Mouse (Mus musculus) kidney, adult 8-10 months (tissue): Measurements from ENCODE around the gene Gm45837.
"Not testable (repeated sequence)": the region's sequence is repeated elsewhere in the genome, so short reads cannot be mapped to it uniquely, and the experiment has no call there.

ENCODE experiments used
- DNase-seq, 2 experiments: peaks; one replicate each; pipeline ENCODE4 v3.0.0; 2022

Gene Gm45837

DNA sequence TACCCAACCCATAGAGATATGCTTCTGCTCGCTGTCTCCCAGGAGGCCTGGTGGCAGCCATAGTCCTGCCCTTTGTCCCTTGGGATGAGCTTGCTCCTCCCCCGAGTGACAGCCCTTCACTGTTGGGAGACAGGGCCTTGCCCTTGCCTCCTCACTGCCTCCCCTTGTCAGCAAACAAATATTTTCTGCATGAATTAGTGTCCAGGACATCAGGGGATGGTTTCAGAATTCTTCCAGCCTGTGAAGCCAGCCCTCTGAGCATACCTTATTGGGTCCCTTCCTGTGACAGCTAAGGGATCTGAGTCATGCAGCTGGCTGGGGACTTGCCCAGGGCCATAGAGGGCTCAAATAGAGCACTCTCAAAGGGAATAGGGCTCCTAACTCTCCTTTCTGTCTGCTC, 98.5 kb downstream of the Gm45837 start:
- DNase-seq = no peak

DNA sequence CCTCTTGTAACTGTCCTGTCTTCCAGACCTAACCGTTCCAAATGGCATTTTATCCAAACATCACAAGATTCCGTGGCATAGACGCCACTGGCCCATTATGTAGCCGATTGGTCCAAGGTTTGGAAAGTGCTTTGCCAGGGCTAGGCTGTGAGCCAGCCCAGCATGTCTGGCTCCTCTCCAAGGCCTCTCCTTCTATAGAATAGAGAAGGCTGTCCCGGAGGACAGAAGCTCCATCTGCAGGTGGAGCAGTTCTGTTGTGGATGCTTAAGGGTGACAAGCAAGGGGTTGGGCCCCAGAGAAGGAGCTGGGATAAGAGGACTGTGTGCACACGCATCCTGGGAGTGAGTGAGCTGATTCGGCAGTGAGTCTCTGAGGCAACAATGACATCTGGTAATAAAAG, 103.0 kb downstream of the Gm45837 start:
- no peak for DNase-seq

DNA sequence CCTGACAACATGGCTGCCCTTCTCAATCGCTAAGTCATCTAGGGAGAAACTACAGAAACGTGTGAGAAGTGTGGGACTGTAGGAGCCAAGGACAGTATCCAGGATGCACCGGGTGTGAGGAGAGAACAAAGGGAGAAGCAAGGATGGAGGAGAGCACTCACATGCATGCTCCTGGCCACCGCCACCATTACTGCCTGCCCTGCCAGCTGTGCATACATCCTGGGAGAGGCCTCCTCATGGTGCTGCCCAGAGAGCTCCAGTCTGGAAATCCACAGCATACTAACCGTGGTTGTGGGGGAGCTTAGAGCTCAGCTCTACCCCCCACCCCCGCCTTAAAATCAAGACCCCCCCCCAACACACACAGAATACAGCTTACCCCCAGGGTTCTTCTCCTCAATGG, 104.1 kb downstream of the Gm45837 start:
- DNase-seq = no peak

DNA sequence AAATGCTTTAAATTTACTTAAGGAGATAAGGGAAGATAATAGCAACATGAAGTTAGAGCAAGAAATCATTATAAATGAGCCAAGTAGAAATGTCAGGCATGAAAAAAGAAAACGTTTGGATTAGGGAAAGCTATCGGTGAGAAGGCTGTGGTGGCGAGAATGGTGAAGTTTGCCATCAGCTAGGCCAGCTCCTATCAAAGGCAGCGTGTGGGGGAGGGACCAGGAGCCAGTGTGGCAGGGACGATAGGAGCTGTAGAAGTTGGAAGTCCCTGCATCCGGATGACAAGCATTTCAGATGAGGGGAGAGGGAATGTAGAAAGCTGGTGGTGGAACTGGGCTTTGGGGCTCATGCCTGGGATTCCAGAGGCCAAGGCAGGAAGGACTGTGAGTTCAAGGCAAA, 104.6 kb downstream of the Gm45837 start:
- no peak for DNase-seq

DNA sequence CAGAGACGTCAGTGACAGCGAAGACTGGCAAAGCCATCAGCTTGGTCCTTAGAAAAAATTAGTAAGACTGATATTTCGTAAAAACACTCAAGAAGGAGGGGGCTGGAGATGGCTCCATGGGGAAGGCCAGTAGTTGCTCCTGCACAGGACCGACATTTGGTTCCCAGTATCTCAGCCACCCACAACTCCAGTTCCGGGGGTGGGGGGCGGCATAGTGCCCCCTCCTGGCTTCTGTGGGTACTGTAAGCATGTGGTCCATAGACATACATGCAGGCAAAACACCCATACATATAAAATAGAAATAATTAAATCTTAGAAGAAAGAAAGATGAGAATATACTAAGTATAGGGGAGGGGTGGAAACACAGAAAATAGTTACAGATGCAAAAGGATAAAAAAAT, 105.8 kb downstream of the Gm45837 start:
- no peak for DNase-seq

DNA sequence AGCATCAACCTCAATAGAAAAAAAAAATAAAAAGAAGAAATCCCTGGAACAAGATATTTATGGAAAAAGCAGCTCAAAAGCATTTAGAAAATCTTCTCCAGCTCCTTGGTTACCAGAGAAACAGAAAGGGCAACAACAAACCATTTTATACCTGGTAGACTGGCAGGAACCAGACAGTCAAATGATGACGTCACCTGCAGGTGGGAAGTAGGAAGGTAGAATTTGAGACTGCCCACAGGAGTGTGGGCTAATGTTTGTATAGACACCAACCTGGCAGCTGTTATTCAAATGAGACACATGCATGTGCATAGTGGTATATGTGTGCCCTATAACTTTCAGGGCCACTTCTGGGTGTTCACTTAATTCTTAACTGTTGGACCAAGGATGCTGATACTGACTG, 111.0 kb downstream of the Gm45837 start:
- no peak for DNase-seq

DNA sequence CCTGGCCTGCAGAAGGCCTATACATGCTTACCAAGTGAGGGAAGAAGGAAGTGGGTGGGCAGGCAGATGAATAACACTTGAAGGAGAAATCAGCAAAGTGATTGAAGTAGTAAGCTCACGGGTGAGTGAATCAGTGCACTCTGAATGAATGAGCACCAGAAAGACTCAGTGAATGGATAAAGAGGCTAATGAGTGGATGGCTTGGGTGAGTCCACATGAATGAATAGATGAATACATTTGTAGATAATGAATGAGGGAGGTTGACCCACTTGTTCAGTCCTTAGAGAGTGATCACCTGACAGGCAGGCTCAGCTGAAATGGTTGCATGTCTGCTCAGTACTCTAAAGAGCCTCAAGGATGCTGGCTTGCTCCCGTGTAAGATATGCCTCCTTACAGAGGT, 112.5 kb downstream of the Gm45837 start:
- DNase-seq = no peak

DNA sequence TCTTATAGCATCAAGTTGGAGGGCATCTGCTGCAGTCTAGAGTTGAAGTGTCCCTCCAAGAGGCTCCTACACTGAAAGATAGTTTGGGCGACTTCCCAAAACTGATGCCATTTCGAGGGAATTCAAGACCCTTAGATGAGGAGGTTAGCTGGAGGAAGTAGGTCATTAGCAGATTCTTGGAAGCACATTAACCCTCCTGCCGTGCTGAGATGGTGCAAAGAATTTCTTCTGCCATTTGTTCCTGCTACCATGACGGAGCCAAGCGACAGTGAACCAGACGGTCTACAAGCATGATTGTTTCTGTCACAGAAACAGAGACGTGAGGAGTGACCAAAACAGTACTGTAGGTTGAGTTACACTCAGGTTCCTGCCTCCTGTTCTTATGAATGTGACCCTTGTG, 115.8 kb downstream of the Gm45837 start:
- no peak for DNase-seq

DNA sequence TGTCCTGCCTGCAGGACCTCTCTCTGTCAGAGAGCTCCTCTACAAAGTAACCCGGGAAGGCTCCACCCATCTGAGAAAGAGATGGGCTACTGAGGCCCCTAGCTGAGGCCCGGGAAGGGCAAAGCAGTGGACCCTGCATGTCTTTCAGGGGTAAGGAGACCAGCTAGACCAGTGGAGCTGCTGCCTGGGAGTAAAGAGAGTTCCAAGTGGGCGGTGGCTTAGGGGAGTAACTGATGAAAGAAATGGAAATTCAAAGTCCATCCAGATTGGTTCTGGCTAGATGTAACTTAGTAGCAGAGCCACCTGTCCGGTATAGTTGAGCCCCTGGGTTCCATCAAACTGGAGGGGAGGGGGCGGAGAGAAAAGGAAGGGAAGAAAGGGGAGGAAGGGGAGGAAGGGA, 123.7 kb downstream of the Gm45837 start:
- DNase-seq = no peak

DNA sequence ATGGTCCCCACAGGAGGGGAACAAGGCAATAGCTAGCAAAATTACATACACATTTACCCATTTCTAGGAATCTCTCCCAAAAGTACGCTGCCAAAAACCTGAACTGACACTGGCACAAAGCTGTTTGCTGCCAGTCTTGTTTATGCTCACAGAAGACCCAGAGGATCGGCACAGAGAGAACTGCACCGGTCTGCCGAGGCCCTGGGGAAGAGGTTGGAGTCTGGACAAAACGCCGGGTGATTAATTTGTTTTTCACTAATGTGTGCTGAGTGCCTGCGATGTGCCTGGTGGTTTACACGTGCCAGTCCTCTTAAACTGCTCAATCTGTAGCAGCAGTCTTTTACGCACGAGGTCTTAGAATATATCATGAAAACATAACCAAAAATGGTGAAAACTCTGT, 124.4 kb downstream of the Gm45837 start:
- no peak for DNase-seq

DNA sequence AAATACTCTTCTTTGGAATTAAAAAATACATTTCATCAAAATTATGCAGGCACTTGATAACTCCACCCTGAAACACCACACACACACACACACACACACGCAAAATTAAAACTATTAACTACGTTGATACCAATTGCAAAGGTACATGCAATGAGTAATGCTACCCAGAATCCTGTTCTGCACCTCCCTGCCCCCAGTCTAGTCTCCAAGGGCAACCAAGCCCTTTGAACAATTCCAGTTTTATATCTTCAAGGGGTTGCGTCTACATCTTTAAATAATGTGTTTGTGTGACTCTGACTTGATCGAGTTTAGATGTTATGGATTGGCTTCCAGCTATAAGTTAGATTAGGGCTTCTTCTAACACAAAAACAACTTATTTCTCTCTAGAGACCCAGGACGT, 124.8 kb downstream of the Gm45837 start:
- no peak for DNase-seq

DNA sequence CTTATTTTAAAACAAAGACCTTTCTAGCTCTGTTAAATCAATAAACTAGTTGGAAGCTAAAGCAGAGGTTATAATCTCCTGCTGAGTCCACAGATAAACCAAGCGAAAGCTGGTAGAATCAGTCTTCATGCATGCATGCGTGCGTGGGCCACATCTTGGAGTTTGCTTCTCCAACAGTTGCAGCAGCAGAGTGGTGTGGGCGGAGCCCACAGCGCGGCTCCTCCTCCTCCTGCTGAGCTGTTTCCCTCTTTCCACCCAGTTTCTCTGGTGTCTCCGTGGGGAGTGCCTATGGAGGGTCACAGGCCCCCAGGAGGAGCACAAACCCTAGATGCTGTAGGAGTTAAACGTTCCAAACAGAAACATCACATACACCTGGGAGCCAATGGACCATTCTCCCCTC, 126.9 kb downstream of the Gm45837 start:
- DNase-seq = no peak

DNA sequence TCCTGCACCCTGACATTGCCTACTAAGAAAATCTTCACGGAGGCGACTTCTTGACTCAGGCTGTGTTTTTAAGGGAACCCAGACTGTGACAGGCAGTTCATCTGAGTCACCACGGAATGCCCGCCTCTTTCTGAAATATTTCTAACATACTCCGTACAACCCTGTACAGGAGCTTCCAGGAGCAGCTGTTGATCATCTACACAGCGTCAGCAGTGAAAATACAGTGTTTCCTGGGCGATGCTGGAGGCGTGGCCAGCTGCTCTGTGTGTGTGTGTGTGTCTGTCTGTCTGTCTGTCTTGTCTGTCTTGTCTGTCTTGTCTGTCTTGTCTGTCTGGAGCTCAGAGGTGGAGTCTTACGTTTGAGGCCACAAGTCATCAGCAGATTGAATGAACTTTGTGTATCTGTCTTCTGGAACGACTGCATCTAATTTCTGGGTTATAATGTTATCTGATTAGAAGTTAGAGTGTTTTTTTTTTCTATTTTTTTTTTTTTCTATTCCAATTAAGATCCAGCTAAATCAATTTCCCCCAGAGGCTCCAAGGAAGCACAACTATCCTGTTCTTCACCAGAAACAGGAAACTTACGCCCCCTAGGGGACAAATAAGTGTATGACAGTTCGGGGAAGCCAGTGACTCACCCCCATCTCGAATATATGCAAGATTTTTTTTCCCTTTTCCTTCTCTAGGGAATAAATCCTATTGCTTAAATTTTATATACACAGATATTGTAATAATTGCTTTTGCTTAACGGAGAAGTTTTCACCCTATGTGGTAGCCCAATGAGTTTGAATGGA, 127.7 kb downstream of the Gm45837 start:
- DNase-seq = peak in 1 of 2 experiments; percentile 16

DNA sequence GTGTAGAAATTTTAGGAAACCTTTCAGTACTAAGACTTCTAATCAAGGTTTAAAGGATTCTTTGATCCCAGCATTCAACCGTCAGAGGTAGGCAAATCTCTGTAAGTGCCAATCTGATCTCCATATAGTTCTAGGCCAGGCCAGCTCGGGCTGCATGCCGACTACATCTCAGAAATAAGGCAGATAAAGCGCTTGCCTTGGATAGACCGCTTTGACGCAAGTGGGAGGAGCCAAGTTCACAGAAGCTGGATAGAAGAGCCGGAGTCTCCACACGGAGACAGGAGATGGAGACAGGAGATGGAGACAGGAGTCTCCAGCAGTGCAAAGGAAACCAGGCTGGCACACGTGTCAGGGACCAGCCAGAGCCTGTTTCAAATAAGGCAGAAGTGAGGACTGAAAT, 129.1 kb downstream of the Gm45837 start:
- DNase-seq = no peak

DNA sequence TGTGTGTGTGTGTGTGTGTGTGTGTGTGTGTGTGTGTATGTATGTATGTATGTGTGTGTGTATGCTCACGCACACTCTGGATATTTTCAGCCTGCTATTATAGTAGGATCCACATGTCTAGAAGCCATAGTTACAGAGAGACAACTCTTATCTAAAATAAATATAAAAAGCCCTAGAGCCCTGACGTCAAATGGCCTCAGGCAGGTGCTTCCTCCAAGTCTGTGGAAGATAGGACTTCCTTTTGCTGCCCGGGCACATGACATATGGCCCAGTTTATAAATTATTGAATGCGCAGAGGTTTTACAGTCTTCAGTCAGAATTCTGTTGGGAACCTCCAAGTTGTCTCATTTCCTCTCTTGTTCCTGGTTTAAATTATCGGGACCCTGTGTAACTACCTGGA, 130.0 kb downstream of the Gm45837 start:
- DNase-seq = no peak

DNA sequence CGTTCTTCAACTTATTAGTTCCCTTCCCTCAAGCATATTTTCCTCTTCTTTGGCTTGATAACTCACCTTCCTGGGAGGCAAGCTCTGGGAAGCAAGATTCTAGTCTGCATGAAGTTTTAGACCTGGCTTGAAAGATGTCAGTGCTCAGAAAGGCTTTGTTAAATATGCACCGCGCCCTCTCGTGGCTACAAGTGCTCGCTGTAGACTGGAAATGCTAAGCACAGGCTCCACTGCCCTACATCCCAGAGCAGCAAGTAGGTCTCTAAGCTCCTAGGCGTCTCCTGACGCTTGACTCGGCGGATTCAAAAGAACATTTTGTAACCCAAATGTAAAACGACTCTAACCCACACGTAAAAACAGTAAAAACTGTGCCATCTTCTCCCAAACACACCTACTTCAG, 130.4 kb downstream of the Gm45837 start:
- peak; percentile 52 to 77 for DNase-seq

DNA sequence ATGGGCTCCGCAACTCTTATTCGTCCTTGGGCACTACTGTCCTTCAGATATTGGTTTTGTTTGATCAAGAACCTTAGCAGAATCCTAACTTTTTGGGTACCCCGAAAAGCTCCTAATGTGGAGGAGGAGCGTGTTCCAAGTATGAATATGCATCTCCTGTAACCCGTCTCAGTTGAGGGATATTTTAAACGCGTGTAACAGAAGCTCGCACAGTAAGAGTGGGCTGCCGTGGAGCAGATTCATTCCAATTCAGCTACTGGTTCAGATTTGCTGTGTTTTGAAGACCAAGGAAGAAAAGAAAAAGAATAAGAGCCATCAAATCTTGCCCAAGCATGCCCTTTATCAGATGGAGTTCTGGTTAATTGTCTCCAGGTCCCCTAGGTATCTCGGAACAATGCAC, 131.0 kb downstream of the Gm45837 start:
- DNase-seq = no peak

DNA sequence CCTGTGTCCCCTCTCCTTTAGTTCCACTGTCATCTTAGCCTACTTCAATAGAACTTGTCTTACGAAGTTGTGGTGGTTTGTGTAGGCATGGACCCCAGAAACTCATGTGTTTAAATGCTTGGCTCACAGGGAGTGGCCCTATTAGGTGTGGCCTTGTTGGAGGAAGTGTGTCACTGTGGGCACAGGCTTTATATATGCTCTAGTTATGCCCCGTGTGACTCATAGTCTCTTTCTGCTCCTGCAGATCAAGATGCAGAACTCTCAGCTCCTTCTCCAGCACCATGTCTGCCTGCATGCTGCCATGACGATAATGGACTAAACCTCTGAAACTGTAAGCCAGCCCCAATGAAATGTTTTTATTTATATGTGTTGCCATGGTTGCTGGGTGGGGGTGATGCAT, 137.0 kb downstream of the Gm45837 start:
- DNase-seq = no peak

DNA sequence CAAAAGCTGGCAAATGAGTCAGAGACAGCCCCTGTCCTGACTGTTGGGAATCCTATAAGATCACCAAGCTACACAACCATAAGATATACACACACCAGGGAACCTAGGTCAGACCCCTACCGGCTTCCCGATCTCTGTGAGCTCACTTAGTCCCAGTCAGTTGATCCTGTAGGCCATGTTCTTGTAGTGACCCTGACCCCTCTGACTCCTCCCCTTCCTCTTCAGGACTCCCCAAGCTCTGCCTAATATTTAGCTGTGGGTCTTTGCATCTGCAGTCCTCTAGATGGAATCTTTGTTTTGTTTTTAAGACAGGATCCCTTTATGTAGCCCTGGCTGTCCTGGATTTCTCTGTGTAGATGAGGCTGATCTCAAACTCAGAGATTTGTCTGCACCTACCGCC, 138.6 kb downstream of the Gm45837 start:
- DNase-seq = no peak

DNA sequence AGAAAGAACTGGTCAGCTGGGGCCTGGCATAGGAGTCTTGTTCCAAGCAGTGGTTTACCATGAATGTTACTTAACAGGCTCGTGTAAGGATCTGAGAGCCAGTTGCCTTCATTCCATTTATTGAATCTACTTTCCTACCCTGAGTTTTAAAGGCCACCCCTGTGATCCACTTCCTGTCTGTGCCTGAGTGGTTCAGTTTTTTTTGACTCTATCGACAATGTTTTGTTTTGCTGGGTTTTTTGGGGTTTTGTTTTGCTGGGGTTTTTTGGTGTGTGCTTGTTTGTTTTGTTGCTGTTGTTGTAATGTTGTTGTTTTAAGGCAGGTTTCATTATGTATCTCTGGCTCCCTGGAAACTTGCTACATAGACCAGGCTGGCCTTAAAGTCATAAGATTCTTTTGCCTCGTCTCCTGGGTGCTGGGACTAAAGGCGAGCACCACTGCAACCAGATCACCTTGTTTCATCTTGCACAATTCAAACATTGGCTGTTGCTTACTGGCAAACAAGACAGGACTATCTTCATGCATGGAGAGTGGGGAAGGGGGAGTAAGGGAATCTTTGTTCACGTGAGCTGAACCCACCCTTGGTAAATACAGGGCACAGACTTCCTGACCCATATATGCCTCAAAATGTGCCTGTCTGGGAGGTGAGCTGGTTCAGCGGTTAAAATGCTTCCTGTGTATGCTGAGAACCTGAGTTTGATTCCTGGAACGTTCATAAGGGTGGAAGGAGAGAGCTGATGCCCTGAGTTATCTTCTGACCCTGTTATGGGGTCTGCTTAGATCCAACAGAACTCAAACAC, 140.2 kb downstream of the Gm45837 start:
- no peak for DNase-seq

DNA sequence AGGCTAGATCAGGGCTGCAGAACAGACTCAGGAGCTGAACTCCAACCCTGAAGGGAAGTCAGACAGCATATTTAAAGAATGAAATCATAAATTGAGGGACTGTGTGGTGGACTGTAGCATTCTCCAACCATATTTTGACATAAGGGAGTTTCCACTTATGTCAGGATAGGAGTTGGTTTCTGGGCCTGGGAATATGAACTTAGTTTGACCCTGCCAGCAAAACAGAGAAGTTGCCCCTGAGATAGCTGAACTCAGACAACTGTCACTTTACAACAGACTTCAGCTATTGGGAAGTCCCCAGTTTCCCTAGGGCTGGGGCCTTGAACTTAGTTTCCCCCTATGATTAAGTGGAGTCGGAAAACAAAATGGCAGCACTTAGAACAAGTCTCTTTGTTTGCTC, 140.8 kb downstream of the Gm45837 start:
- DNase-seq = no peak

DNA sequence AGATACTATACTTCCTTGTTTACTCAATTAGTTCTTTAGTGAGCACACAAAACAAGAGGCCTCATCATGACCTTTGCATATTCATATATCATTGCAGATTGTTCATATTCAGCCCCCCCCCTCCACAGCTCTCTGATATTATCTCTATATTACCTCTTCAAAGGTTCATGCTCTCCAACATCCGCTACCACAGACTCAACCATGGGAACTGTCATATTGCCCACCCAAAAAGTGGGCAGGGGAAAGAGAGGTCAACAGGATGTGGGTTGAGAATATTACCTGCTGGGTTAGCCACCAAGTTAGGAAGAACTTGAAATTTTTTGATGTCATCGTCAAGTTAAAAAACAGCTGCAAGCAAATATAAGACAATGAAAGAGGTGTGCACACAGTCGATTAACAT, 144.8 kb downstream of the Gm45837 start:
- not testable (repeated sequence) for DNase-seq

DNA sequence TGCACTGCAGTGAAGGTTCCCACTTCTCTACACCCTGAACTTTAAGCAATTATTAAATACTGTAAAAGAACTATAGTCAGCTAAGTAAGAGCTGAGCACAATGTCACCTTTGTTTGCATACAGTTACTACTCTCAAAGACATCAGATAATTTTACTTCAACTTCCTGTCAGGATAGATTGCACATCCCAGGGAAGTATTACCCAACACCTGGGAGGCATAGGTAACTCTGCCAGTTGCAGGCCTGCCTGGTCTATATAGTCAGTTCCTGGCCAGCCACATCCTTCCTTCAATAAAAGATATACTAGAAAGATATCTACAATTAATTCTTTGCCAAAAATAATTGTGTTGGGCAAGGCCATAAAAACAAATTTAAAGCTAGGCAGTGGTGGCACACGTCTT, 146.7 kb downstream of the Gm45837 start:
- no peak for DNase-seq

DNA sequence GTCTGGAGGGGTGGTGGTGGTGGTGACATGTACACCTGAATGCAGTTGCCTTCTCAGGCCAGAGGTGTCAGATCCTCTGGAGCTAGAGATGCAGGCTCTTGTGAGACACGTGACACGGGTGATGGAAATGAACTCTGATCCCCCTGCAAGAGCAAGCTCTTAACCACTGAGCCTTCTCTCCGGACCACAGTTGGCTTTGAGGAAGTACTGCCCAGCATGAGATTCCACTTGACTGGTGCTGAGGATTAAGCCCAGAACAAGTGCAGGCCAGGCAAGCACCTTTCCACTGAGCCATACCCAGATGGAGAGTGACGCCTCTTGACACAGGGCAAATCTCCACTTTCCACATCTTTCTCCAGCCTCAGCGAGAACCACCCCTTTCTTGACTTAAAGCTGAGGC, 148.7 kb downstream of the Gm45837 start:
- not testable (repeated sequence) for DNase-seq
